Mouse (Mus musculus): ENCODE measurements around the gene Ccar1. TPM values are rescaled to one million over a fixed set of nuclear protein-coding genes. Genes with fewer than 3 reads are reported as not detected.
"Not testable (repeated sequence)": the region's sequence is repeated elsewhere in the genome, so short reads cannot be mapped to it uniquely, and the experiment has no call there.

The Ccar1 gene
- total RNA-seq, 2 experiments from 2014 or later = 88.1 to 90.3 TPM

DNA sequence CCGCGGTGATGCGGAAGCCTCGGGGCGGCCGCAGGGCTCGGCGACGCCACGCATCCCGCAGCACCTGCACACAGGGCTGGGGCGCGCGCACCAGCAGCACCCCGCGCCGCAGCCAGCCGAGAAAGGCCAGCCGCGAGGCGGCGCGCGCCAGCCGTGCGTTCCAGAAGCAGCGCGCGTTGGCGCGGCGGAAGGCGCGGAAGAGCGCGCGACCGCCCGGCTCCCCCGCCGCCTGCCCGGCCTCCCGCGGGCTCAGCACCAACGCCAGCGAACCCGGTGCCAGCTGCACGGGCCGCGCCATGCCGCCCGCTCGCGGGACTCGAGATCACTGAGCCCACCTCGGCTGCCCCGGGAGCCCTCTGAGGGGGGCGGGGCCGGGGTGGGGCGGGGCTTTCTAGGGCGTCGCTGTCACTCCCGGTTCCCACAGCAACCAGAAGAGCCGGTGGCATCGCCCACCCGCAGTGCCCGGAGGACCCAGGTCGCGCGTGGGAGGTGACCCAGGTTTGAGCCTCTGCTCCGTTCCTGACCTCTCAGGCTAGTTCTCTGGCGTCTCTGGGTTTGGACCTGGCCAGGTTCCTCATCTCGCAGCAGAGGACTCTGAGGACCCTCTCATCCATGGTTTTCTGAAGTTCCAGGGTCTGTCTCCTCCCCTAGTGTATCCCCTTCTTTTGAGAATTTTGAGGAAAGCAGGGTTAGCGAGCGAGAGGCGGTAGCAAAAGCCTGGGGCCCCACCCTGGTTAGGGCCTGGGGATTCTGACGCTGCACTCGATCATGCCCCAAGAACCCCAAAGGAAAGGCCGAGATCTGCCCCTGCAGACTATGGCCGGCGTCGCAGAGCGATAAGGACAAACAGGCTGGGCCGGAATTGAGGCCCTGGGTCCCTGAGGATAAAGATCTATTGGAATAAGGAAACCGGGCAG, 66.1 kb downstream of the Ccar1 start, which contains the start of gene Stox1:
Gene Stox1 (minus strand): TSS at position 358 of the 917 bp plus-strand sequence.
- intact Hi-C loops (cut with DNase I) = loop anchor here (10.0 kb wide), 1 partner anchor 71 kb away; the partner anchor contains the start of gene Ddx50
- peak; percentile 57 for DNase-seq

DNA sequence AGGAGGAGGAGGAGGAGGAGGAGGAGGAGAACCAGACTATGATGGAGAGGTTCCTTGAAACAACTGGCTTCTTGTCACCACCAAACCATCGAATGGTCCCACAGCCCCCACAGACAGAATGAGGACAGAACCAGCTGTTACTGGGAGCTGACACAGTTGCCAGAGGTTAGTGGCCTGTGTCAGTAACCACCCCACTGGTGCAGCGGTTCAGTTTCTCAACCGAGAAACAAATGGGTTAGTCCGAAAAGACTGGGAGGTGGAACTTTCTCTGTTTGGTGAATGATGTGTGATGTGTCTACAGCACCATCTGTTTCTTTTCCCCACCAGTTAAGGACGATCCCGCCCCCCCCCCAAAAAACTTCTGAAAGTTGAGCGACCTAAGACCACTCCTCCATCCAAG, 67.2 kb downstream of the Ccar1 start:
- intact Hi-C loops (cut with DNase I) = loop anchor here (10.0 kb wide), 1 partner anchor 70 kb away; the partner anchor contains the start of gene Ddx50
- no peak for DNase-seq

DNA sequence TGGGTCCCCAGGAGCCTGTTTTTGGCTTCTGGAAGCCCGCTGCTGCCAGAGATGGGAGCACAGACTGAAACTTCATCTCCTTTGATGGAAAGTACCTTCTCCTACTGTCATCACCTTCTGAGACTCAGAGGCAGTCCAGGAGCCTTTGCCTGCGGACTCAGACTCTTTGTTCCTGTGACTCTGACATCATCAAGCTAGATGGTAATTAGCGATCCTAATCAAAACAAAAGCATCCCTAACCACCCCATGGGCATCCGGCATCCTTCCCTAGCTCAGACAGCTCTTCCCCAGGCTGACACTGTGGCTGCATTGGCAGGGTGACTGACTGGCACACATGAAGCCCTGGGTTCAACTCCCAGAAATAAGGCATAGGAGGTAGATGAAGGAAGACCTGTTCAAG, 69.4 kb downstream of the Ccar1 start:
- DNase-seq = no peak
- intact Hi-C loops (cut with DNase I) = loop anchor here (10.0 kb wide), 1 partner anchor 68 kb away; the partner anchor contains the start of gene Ddx50

DNA sequence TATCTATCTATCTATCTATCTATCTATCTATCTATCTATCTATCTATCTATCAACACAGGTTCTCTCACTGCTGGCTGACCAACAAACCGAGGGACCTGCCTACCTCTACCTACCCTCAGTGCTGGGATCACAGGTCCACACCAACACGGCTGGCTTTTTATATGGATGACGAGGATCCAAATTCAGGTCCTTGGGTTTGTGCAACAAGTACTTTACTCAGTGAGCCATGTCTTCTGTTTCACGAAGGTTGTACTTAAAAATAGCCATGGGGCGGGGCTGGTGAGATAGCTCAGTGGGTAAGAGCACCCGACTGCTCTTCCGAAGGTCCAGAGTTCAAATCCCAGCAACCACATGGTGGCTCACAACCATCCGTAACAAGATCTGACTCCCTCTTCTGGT, 71.5 kb downstream of the Ccar1 start:
- intact Hi-C loops (cut with DNase I) = loop anchor here (10.0 kb wide), 1 partner anchor 66 kb away; the partner anchor contains the start of gene Ddx50
- not testable (repeated sequence) for DNase-seq

DNA sequence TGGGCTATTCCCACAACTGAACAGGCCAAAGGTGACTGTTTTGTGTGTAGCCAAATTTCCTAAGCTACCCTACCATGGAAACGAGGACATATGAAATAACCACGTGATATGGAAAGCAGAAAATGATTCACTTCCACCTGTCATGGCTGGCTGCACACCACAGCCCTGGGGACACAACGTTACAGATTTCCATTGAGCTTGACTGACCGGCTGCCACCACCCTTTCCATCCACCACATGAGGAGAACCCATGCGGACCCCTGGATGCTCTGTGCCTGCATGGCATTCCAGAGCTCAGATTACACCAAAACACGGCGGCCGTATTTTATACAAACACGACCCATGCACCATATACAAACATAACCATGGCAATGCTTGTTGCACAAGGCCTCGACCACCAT, 78.6 kb downstream of the Ccar1 start:
- DNase-seq = no peak
- intact Hi-C loops (cut with DNase I) = no loop called here

DNA sequence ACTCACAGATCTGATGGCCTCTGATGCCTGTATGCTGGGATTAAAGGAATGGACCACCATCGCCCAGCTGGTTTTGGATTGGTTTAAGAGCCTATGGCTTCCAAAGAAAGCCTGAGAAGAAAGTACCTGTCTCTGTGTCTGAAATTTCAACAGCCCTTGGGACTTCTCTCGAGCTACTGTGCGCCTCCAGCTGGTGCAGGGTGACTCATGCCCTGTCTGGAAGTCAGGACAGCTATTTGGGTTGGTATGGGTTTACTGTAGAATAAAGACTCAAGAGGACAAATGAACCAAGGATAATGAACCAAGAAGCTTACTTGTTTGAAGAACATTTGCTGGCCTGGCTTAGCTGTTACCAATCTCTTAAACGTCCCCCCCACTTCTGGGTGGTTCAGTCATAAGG, 88.5 kb downstream of the Ccar1 start:
- no peak for DNase-seq
- intact Hi-C loops (cut with DNase I) = no loop called here

DNA sequence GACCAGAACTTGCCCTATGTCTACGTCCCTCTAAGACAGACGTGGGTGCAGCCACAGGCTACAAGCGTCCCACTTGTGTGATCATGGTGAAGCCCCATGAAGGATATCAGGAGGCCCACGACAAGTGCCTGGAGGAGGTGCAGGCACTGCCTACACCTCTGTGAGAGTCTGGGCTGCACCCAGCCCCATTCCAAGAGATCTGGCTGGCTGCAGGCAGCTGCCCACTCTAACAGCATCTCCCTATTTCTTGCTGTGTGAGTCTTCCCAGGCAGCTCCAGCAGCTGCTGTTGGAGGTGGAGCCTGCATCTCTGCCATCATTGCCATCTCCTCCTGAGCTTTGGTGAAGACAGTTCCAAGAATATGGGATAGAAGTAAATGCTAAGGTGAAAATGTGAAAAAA, 89.7 kb downstream of the Ccar1 start:
- no peak for DNase-seq
- intact Hi-C loops (cut with DNase I) = no loop called here

Other genes starting within 250 kb of the Ccar1 start
- 10 to 100 TPM; 88.7 to 90.0 TPM for gene Kif1bp, start 213.8 kb downstream of the Ccar1 start, total RNA-seq (2021)
- gene Ddx21, start 190.0 kb downstream of the Ccar1 start, total RNA-seq (2021) = 10 to 100 TPM; 49.8 to 53.9 TPM
- gene Ddx50, start 141.1 kb downstream of the Ccar1 start, total RNA-seq (2021) = 10 to 100 TPM; 84.2 to 91.9 TPM
- gene Stox1, start 66.2 kb downstream of the Ccar1 start, total RNA-seq (2021) = 1 to 10 TPM; 5.4 to 5.6 TPM
- gene Tet1, start 116.7 kb upstream of the Ccar1 start, total RNA-seq (2021) = 10 to 100 TPM; 52.4 to 53.9 TPM
- 10 to 100 TPM; 22.1 to 22.6 TPM for gene Slc25a16, start 128.3 kb upstream of the Ccar1 start, total RNA-seq (2021)
- 1 to 10 TPM; 3.3 to 4.0 TPM for gene Dna2, start 154.7 kb upstream of the Ccar1 start, total RNA-seq (2021)
- 10 to 100 TPM; 87.8 to 96.1 TPM for gene Rufy2, start 187.9 kb upstream of the Ccar1 start, total RNA-seq (2021)
- 10 to 100 TPM; 62.6 to 68.1 TPM for gene Hnrnph3, start 231.9 kb upstream of the Ccar1 start, total RNA-seq (2021)
- gene Pbld2, start 232.0 kb upstream of the Ccar1 start, total RNA-seq (2021) = 1 to 10 TPM; 1.8 to 3.2 TPM